Mouse (Mus musculus) gastrocnemius, adult 2 months (tissue): ENCODE measurements around the gene Pax6. TPM values are rescaled to one million over a fixed set of nuclear protein-coding genes. Genes with fewer than 3 reads are reported as not detected.

ENCODE experiments used
- DNase-seq: peaks from one replicate; pipeline ENCODE4 v3.0.0; 2022
- H3K27ac ChIP-seq: fragments of 200-600 bp; 2 replicates; pipeline ENCODE4 v1.8.1; 2022; ENCODE audit warnings: mild to moderate bottlenecking
- H3K4me3 ChIP-seq: fragments of 200-600 bp; 2 replicates; pipeline ENCODE4 v1.8.1; 2022; ENCODE audit warnings: mild to moderate bottlenecking, moderate library complexity
- CTCF ChIP-seq: fragments of 200-600 bp; IDR thresholded peaks from 2 replicates; pipeline ENCODE4 v1.8.1; 2022; ENCODE audit warnings: antibody characterized with exemption, mild to moderate bottlenecking, moderate library complexity
- intact Hi-C: fragments of 180-260 bp; cut with DNase I; formaldehyde crosslinking; loops from one replicate; pipeline ENCODE4 v1.15.1; 2025
- total RNA-seq, 2 experiments: library from RNA; stranded (reverse); gene quantifications; 2 replicates each; pipeline ENCODE4 v1.2.3; 2021

The Pax6 gene
- total RNA-seq, 2 experiments from 2014 or later: not detected

- intact Hi-C loops: loop anchor here (10.0 kb wide), 1 partner anchor 224 kb away; the partner anchor contains the start of genes Elp4 and Immp1l
- no peak overlapping the region for H3K27ac ChIP-seq
- DNase-seq: no peak
- TF ChIP-seq CTCF: no peak
- H3K4me3 ChIP-seq: no peak overlapping the region
Measured at GRCm38 (mm10) chr2:105680146-105680998, 11.7 kb downstream of the Pax6 start.

DNA sequence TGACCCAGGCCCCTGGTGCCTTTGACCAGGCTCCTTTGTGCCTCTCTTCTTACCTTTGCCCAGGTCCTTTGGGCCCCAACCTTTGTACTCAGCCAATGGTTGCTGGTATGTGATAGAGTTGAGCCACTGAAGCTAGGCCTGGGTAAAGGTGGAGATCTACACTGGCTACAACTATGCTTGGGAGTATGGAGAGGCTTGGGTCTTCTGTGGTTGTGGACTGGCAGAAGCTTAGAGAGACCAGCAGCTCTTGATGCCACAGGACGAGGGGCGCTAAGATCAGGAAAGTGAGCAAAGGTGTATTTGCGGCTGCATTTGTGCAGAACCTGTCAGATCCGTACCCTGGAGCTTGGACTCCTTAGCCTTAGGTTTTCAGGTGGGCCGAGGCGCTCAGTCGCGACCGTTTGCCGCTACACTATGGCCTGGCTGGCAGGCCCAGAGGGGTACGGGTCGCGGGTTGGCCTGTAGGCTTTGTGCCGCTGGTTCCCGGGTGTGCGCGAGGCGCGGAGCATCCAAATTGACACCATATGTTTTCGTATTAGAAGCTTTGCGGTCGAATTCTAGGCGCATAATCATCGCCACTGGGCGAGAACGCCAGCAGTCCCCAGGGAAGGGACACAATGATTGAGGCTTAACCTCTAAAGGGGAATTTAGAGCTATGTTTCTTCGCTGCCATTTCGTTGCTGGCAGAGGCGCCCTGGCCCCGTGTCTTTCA lies 12.5 kb downstream of the Pax6 start:
- no peak for TF ChIP-seq CTCF
- no peak for DNase-seq
- Histone ChIP-seq H3K4me3 (no peak overlapping the region), H3K27ac (no peak overlapping the region)
- intact Hi-C loops: loop anchor here (10.0 kb wide), 1 partner anchor 224 kb away; the partner anchor contains the start of genes Elp4 and Immp1l

GRCm38 (mm10) chr2:105682011-105682501 lies 13.4 kb downstream of the Pax6 start:
- H3K27ac ChIP-seq: no peak overlapping the region
- intact Hi-C loops: loop anchor here (10.0 kb wide), 1 partner anchor 223 kb away; the partner anchor contains the start of genes Elp4 and Immp1l
- DNase-seq: no peak
- TF ChIP-seq CTCF: no peak
- peak overlapping the region; percentile 48 for H3K4me3 ChIP-seq

DNA sequence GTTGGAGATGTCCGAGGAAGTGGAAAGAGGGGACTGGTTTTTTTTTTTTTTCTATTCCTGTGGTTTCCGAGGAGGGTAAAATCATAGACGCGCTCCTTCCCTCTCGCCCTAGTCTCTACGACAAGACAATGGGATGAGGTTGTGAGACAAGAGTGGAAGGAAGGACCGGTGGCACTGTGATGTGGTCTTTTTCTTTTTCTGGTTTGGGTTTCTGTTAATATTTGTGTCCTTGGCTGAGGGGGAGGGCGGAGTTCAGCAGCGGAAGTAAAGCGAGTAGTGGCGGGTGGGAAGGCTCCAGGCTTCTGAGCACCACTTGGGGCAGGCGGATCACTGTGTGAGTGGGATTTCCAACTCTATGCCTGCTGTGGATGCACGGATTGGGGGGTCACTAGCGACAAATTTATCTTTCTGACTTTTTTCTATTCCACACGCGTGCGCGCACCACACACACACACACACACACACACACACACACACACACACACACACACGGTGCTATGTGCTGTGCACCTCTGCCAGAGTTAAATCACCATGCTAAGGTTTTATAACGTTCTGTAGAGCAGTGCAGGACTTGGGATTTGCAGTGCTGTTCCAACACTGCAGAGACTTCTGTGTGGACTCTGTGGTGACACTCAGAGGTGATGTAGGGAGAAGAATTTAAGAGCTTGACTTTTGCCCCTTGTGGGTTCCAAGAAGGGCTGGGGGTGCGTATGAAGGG lies 14.1 kb downstream of the Pax6 start:
- intact Hi-C loops: loop anchor here (10.0 kb wide), 1 partner anchor 222 kb away; the partner anchor contains the start of genes Elp4 and Immp1l
- Histone ChIP-seq H3K4me3 (no peak overlapping the region), H3K27ac (no peak overlapping the region)
- TF ChIP-seq CTCF: no peak
- no peak for DNase-seq

DNA sequence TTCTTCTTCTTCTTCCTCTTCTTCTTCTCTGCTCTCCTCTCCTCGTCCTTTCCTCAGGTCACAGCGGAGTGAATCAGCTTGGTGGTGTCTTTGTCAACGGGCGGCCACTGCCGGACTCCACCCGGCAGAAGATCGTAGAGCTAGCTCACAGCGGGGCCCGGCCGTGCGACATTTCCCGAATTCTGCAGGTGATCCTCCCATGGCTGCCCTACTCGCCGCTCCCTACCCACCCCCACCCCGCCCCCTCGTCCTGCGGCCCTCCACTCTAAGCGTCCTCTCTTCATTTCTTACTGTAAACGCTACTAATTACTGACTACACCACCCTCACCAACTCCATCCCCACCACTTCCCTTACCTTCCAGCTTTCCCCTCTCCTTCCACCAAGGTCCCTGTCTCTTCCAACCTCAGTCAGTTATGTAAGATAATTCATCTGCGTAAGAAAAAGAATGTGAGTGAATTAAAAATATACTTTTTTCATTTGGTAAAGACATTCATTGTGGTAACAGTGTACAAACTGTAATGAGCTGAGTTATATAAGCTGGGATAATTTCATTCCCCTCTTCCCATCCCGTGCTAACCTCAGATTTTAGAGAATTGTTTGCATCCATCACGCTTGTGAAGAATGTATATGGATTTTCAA lies 15.2 kb downstream of the Pax6 start:
- no peak for DNase-seq
- no peak for TF ChIP-seq CTCF
- intact Hi-C loops: loop anchor here (10.0 kb wide), 1 partner anchor 221 kb away; the partner anchor contains the start of genes Elp4 and Immp1l
- Histone ChIP-seq H3K4me3 (no peak overlapping the region), H3K27ac (no peak overlapping the region)

DNA sequence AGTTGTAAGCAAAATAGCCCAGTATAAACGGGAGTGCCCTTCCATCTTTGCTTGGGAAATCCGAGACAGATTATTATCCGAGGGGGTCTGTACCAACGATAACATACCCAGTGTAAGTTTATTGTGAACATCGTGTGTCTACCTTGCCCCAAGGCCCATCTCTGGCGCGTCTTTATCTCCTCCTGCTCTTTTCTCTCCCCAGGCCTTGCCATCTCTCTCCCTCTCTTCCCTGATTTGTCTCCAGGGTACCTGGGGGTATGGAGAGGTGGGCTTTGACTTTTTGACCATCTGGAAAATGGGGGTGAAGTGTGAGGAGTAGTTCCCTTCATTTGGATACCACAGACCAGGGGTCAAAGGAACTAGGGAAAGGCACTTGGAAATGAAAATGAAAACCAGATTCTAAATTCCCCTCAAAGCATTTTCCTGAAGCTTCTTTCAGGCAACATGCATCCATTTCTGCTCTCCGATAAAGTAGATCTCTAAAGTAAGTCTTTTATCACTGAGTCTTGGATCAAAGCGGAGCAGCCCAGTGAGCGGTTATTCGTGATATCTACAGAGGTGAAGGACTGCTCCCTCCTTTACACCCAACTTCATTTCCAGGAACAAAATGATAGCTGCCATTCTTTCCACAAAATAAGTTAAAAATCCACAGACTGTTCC lies 16.4 kb downstream of the Pax6 start:
- H3K27ac ChIP-seq: no peak overlapping the region
- intact Hi-C loops: loop anchor here (10.0 kb wide), 1 partner anchor 220 kb away; the partner anchor contains the start of genes Elp4 and Immp1l

DNA sequence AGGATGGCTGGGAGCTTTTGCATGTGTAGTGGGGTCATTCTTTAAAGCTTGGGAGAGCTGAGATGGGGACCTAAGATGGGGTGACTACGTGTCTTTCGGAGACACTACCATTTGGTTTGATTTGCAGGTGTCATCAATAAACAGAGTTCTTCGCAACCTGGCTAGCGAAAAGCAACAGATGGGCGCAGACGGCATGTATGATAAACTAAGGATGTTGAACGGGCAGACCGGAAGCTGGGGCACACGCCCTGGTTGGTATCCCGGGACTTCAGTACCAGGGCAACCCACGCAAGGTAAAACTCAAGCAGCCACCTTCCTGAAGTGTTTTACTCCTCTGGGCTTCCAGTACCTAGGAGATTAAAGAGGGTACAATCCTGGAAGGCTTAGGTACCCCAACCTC lies 17.0 kb downstream of the Pax6 start:
- no peak for TF ChIP-seq CTCF
- intact Hi-C loops: loop anchor here (10.0 kb wide), 1 partner anchor 219 kb away; the partner anchor contains the start of genes Elp4 and Immp1l
- DNase-seq: no peak
- Histone ChIP-seq H3K27ac (no peak overlapping the region), H3K4me3 (no peak overlapping the region)

More for the DNA sequence above, 16.4 kb downstream of the Pax6 start:
- no peak for DNase-seq
- no peak for TF ChIP-seq CTCF
- no peak overlapping the region for H3K4me3 ChIP-seq

DNA sequence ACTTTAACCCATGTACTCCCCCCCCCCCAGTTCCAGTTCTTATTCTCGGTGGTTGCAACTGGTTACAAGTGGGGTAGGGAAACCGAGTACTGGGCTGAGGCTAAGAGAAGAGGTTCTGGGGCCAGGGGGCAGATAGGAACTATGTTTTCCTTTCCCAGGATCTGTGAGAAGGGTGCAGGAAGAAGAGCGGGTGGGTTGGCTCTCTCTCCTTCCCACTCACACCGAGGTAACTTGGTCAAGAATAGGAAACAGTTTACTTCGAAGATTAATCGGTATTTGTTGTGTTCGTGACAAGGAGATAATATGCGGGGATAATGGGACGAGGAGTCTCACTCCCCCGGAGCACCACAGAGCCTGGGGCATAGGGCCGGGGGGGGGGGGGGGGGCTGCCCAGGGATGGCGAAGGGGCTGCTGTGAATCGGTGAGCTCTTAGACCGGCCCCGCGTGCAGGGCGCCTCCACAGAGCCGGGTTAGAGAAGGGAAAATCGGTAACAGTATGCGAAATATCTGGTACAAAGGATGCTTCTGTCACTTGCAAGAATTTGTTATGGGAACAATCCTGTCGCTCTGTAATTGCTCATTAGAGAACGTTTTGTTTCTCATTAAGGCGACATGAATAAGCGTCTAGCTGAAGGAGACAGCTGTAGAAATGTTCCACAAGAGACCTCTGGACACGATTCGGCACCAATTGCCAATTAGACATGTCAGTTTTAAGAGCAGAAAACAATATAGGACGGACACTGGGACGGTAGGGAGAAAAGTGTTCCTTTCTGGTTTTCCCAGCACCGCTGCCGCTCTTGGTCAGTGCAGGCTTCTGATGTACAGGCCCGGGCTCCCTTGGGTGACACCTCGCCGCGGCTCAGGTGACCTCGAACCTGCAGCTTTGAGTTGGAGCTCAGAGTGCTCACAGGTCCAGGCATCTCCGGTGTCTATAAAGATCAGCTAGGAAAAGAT lies 17.9 kb downstream of the Pax6 start:
- no peak for DNase-seq
- intact Hi-C loops: loop anchor here (10.0 kb wide), 1 partner anchor 218 kb away; the partner anchor contains the start of genes Elp4 and Immp1l
- H3K4me3 ChIP-seq: no peak overlapping the region
- H3K27ac ChIP-seq: no peak overlapping the region
- no peak for TF ChIP-seq CTCF

GRCm38 (mm10) chr2:105687317-105687991 lies 18.8 kb downstream of the Pax6 start:
- DNase-seq: no peak
- TF ChIP-seq CTCF: peak; percentile 45
- Histone ChIP-seq H3K4me3 (peak overlapping the region; percentile 66), H3K27ac (no peak overlapping the region)
- intact Hi-C loops: loop anchor here (10.0 kb wide), 1 partner anchor 217 kb away; the partner anchor contains the start of genes Elp4 and Immp1l
